Mouse (Mus musculus): ENCODE data around the gene Gm49384. TPM values are rescaled to one million over a fixed set of nuclear protein-coding genes. Genes with fewer than 3 reads are reported as not detected.

Gm49384 gene
- polyA plus RNA-seq, 1 experiment = 2.3 TPM

Other genes starting within 250 kb of the Gm49384 start
- gene Rps29, start 45.1 kb downstream of the Gm49384 start, polyA plus RNA-seq (2012; ENCODE audit: insufficient read depth, insufficient read length, missing spikeins) = 755 and 1,361 TPM in 2 replicates
- gene Lrr1, start 35.5 kb downstream of the Gm49384 start, polyA plus RNA-seq (2012; ENCODE audit: insufficient read depth, insufficient read length, missing spikeins) = not detected in 2 replicates
- gene Rpl36al, start 20.2 kb downstream of the Gm49384 start, polyA plus RNA-seq (2012; ENCODE audit: insufficient read depth, insufficient read length, missing spikeins) = 338 and 450 TPM in 2 replicates
- 15.3 and 16.1 TPM in 2 replicates for gene Mgat2, start 20.1 kb downstream of the Gm49384 start, polyA plus RNA-seq (2012; ENCODE audit: insufficient read depth, insufficient read length, missing spikeins)
- gene Gm49383, start 7.2 kb downstream of the Gm49384 start, polyA plus RNA-seq (2012; ENCODE audit: insufficient read depth, insufficient read length, missing spikeins) = 2.2 TPM in 1 of 2 replicates, not detected in the other
- not detected in 2 replicates for gene Dnaaf2, start 5.8 kb downstream of the Gm49384 start, polyA plus RNA-seq (2012; ENCODE audit: insufficient read depth, insufficient read length, missing spikeins)
- not detected in 2 replicates for gene Pole2, start 23.9 kb upstream of the Gm49384 start, polyA plus RNA-seq (2012; ENCODE audit: insufficient read depth, insufficient read length, missing spikeins)
- gene Klhdc1, start 36.9 kb upstream of the Gm49384 start, polyA plus RNA-seq (2012; ENCODE audit: insufficient read depth, insufficient read length, missing spikeins) = 9.0 and 9.3 TPM in 2 replicates
- 49.7 and 53.3 TPM in 2 replicates for gene Klhdc2, start 92.4 kb upstream of the Gm49384 start, polyA plus RNA-seq (2012; ENCODE audit: insufficient read depth, insufficient read length, missing spikeins)
- 16.5 and 33.9 TPM in 2 replicates for gene Nemf, start 152.9 kb upstream of the Gm49384 start, polyA plus RNA-seq (2012; ENCODE audit: insufficient read depth, insufficient read length, missing spikeins)
- 43.2 and 49.8 TPM in 2 replicates for gene Arf6, start 167.9 kb upstream of the Gm49384 start, polyA plus RNA-seq (2012; ENCODE audit: insufficient read depth, insufficient read length, missing spikeins)
- gene Gm9887, start 168.2 kb upstream of the Gm49384 start, polyA plus RNA-seq (2012; ENCODE audit: insufficient read depth, insufficient read length, missing spikeins) = not detected in 2 replicates